Mouse (Mus musculus) C2C12 (cell line): Measurements from ENCODE around the gene Rnft2.

ENCODE experiments used
- CTCF ChIP-seq: IDR thresholded peaks from one replicate; pipeline ENCODE4 v1.5.1; 2011; ENCODE audit not compliant: control insufficient read depth, insufficient read depth, insufficient read length
- FOSL1 ChIP-seq: IDR thresholded peaks from one replicate; pipeline ENCODE4 v1.8.0; 2011; ENCODE audit warnings: mild to moderate bottlenecking, low read length; ENCODE audit not compliant: poor library complexity, insufficient read depth, severe bottlenecking
- MAX ChIP-seq: IDR thresholded peaks from one replicate; pipeline ENCODE4 v1.6.1; 2011; ENCODE audit warnings: mild to moderate bottlenecking, control low read depth
- MYOD1 ChIP-seq: IDR thresholded peaks from one replicate; pipeline ENCODE4 v1.6.1; 2011; ENCODE audit warnings: low read depth; ENCODE audit not compliant: control insufficient read depth, insufficient read length
- MYOG ChIP-seq: IDR thresholded peaks from one replicate; pipeline ENCODE4 v1.6.1; 2011; ENCODE audit not compliant: control insufficient read depth, insufficient read length; ENCODE audit errors: extremely low read depth
- USF1 ChIP-seq: IDR thresholded peaks from one replicate; pipeline ENCODE4 v1.6.1; 2011; ENCODE audit warnings: low read depth, mild to moderate bottlenecking, control low read depth, moderate library complexity

DNA sequence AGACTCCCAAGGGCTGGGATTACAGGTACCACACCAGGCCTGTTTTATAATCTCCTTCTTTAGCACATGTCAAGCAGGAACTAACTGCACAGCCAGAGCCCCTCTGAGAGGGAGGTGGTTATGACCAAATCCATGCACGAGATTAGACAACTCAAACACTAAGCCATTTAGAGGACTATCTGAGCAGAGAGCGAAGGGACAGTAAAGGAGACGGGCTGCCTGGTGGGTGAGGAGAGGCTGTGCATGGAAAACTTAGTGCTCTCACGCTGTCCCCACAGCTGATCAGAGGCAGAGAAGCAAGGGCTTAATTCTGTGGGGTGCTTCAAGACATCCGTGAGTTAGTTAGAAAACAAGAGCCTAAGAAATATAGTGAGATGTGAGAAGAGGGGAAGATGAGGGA is 30.9 kb downstream of the Rnft2 start:
- no peak for TF ChIP-seq CTCF
- no peak for TF ChIP-seq FOSL1
- TF ChIP-seq MAX, result no peak
- TF ChIP-seq MYOG, result no peak
- no peak for TF ChIP-seq USF1
- no peak for TF ChIP-seq MYOD1
